Mouse (Mus musculus) embryonic facial prominence, embryonic 11.5 days (tissue): Measurements from ENCODE around the gene Igbp1b. TPM values are rescaled to one million over a fixed set of nuclear protein-coding genes. Genes with fewer than 3 reads are reported as not detected.

Experiments
- polyA plus RNA-seq: library from polyadenylated mRNA; unstranded; fragments of >200 nt; fragmentation: Nextera tagmentation; extraction: Ambion mirVana; gene quantifications from 2 replicates; pipeline ENCODE4 v1.2.1, GENCODE M21; 2014

Igbp1b gene
- polyA plus RNA-seq, 1 experiment from 2014 or later = not detected

Other genes with a start within 250 kb of the Igbp1b start
- 7.1 and 8.7 TPM in 2 replicates for gene Lmo3, start 76.6 kb downstream of the Igbp1b start, polyA plus RNA-seq